Mouse (Mus musculus): Measurements from ENCODE around the gene Cldn7. TPM values are rescaled to one million over a fixed set of nuclear protein-coding genes. Genes with fewer than 3 reads are reported as not detected.
A peak's percentile ranks its signal among the peaks of the same experiment; 100 is the strongest.

The Cldn7 gene
- total RNA-seq, 1 experiment from 2014 or later: not detected

- no peak for ATAC-seq (replicated peaks; ENCODE audit: insufficient number of reproducible peaks, low FRiP score, low TSS enrichment, poor library complexity, severe bottlenecking)
Measured at GRCm38 (mm10) chr11:69931769-69932168, 32.8 kb upstream of the Cldn7 start.

GRCm38 (mm10) chr11:69932254-69932653 lies 32.3 kb upstream of the Cldn7 start:
- no peak for ATAC-seq (replicated peaks; ENCODE audit: insufficient number of reproducible peaks, low FRiP score, low TSS enrichment, poor library complexity, severe bottlenecking)

- ATAC-seq (replicated peaks; ENCODE audit: insufficient number of reproducible peaks, low FRiP score, low TSS enrichment, poor library complexity, severe bottlenecking): no peak
Measured at GRCm38 (mm10) chr11:69933066-69933465, 31.5 kb upstream of the Cldn7 start.

GRCm38 (mm10) chr11:69934169-69934568 lies 30.4 kb upstream of the Cldn7 start:
- ATAC-seq (replicated peaks; ENCODE audit: insufficient number of reproducible peaks, low FRiP score, low TSS enrichment, poor library complexity, severe bottlenecking): peak; percentile 58

GRCm38 (mm10) chr11:69934681-69935080 lies 29.9 kb upstream of the Cldn7 start:
- no peak for ATAC-seq (replicated peaks; ENCODE audit: insufficient number of reproducible peaks, low FRiP score, low TSS enrichment, poor library complexity, severe bottlenecking)

GRCm38 (mm10) chr11:69935137-69935879 lies 29.3 kb upstream of the Cldn7 start, which contains the start of gene Ybx2:
Gene Ybx2 (plus strand): TSS chr11:69935796.
- 0 out of 2 replicates have a peak, but pooled peaks have one; percentile 32 for ATAC-seq (replicated peaks; ENCODE audit: insufficient number of reproducible peaks, low FRiP score, low TSS enrichment, poor library complexity, severe bottlenecking)

GRCm38 (mm10) chr11:69936156-69936555 lies 28.4 kb upstream of the Cldn7 start:
- ATAC-seq (replicated peaks; ENCODE audit: insufficient number of reproducible peaks, low FRiP score, low TSS enrichment, poor library complexity, severe bottlenecking): no peak

- no peak for ATAC-seq (replicated peaks; ENCODE audit: insufficient number of reproducible peaks, low FRiP score, low TSS enrichment, poor library complexity, severe bottlenecking)
Measured at GRCm38 (mm10) chr11:69936714-69937347, 27.7 kb upstream of the Cldn7 start.

GRCm38 (mm10) chr11:69937385-69937784 lies 27.2 kb upstream of the Cldn7 start:
- no peak for ATAC-seq (replicated peaks; ENCODE audit: insufficient number of reproducible peaks, low FRiP score, low TSS enrichment, poor library complexity, severe bottlenecking)

GRCm38 (mm10) chr11:69937834-69938233 lies 26.7 kb upstream of the Cldn7 start:
- no peak for ATAC-seq (replicated peaks; ENCODE audit: insufficient number of reproducible peaks, low FRiP score, low TSS enrichment, poor library complexity, severe bottlenecking)

GRCm38 (mm10) chr11:69938401-69938979 lies 26.1 kb upstream of the Cldn7 start:
- no peak for ATAC-seq (replicated peaks; ENCODE audit: insufficient number of reproducible peaks, low FRiP score, low TSS enrichment, poor library complexity, severe bottlenecking)

- ATAC-seq (replicated peaks; ENCODE audit: insufficient number of reproducible peaks, low FRiP score, low TSS enrichment, poor library complexity, severe bottlenecking): no peak
Measured at GRCm38 (mm10) chr11:69939181-69939580, 25.4 kb upstream of the Cldn7 start.

- no peak for ATAC-seq (replicated peaks; ENCODE audit: insufficient number of reproducible peaks, low FRiP score, low TSS enrichment, poor library complexity, severe bottlenecking)
Measured at GRCm38 (mm10) chr11:69939731-69940130, 24.8 kb upstream of the Cldn7 start.

GRCm38 (mm10) chr11:69940962-69941361 lies 23.6 kb upstream of the Cldn7 start:
- no peak for ATAC-seq (replicated peaks; ENCODE audit: insufficient number of reproducible peaks, low FRiP score, low TSS enrichment, poor library complexity, severe bottlenecking)

GRCm38 (mm10) chr11:69945216-69945615 lies 19.4 kb upstream of the Cldn7 start:
- no peak for ATAC-seq (replicated peaks; ENCODE audit: insufficient number of reproducible peaks, low FRiP score, low TSS enrichment, poor library complexity, severe bottlenecking)

GRCm38 (mm10) chr11:69945997-69946891 lies 18.3 kb upstream of the Cldn7 start:
- no peak for ATAC-seq (replicated peaks; ENCODE audit: insufficient number of reproducible peaks, low FRiP score, low TSS enrichment, poor library complexity, severe bottlenecking)

- ATAC-seq (replicated peaks; ENCODE audit: insufficient number of reproducible peaks, low FRiP score, low TSS enrichment, poor library complexity, severe bottlenecking): no peak
Measured at GRCm38 (mm10) chr11:69947337-69948065, 17.1 kb upstream of the Cldn7 start.

GRCm38 (mm10) chr11:69948066-69948762 lies 16.4 kb upstream of the Cldn7 start, which contains the start of gene Slc2a4:
Gene Slc2a4 (minus strand): TSS chr11:69948188.
- peak; percentile 71 for ATAC-seq (replicated peaks; ENCODE audit: insufficient number of reproducible peaks, low FRiP score, low TSS enrichment, poor library complexity, severe bottlenecking)
